11 mouse cellular contexts compared by ENCODE assay signal in the genomic region with DNA sequence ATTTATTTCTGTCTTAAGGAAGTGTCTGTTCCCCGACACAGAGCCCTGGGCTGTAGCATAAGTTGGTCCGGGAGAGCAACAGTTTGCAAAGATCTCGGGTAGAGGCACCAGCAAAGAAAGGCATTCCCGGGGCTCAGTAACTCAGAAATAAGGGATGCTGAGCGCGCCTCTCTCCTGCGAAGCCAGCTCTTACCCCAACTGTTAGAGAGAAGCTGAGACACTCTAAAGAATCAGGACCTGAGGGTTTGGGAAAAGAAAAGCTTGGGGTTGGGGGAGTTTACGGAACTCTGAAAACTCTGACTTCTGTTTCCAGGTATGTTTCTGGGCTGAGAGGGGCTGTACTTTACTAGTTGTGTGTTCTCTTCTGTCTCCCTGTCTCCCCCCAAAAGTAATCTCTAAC. TPM values are rescaled to one million over a fixed set of nuclear protein-coding genes. Genes with fewer than 3 reads are reported as not detected.
A peak's percentile ranks its signal among the peaks of the same experiment; 100 is the strongest.
DNase-seq lines count a peak whose midpoint lies in the region; ATAC-seq and TF ChIP-seq lines count a peak whose summit lies in the region.
"Had no signal": no experiment of that assay in that cellular context is flagged by ENCODE, and none has a peak within 500 bp of the region (broad histone marks: within the 10 kb centered on the region; RNA-seq: fewer than 3 reads in every experiment).

No protein-coding gene starts in this region.

- no peak for TF ChIP-seq EP300 in liver, postnatal 0 days (IDR thresholded peaks at IDR 0.05; ENCODE audit: low read depth)

- H3K4me2 ChIP-seq in heart, embryonic 12.5 days: peak overlapping the region; percentile 48
- H3K4me2 ChIP-seq in heart, embryonic 16.5 days (ENCODE audit: low read depth, low read length): peak overlapping the region; percentile 90; the same call in 1 of the 2 replicates
- H3K4me2 ChIP-seq in liver, postnatal 0 days (ENCODE audit: low read depth, low read length): peak overlapping the region; percentile 65

- TF ChIP-seq CTCF in liver, postnatal 0 days (IDR thresholded peaks at IDR 0.05; ENCODE audit: low read depth): no peak
- no peak for TF ChIP-seq CTCF in thymus, adult 2 months (IDR thresholded peaks at IDR 0.05; ENCODE audit: borderline replicate concordance, control insufficient read depth, extremely low read depth, insufficient read depth, low read length, poor library complexity)

- no peaks in the 10 kb centered on the region for H3K36me3 ChIP-seq in heart, embryonic 12.5 days
- no peaks in the 10 kb centered on the region for H3K36me3 ChIP-seq in heart, embryonic 16.5 days (ENCODE audit: control insufficient read depth, insufficient read depth)
- H3K36me3 ChIP-seq in liver, postnatal 0 days (replicated peaks; ENCODE audit: insufficient read depth, low read length): 0 out of 2 replicates have a peak, but pooled peaks cover 5% of the 10 kb centered on the region
- no peaks in the 10 kb centered on the region for H3K36me3 ChIP-seq in thymus, adult 2 months (ENCODE audit: control insufficient read depth, insufficient read depth, low read length)

- DNase-seq in heart, postnatal 4 days: no peak
- DNase-seq in Muller cell, postnatal 12 days (ENCODE audit: inconsistent ontology term): peak; percentile 10
- DNase-seq in liver, postnatal 0 days: no peak
- no peak for DNase-seq in layer of hippocampus, adult 9-11 months
- DNase-seq in thymus, adult 2 months: no peak
- no peak for DNase-seq in layer of hippocampus, adult 9-10 months (ENCODE audit: low spot score)
- DNase-seq: gastrocnemius, postnatal 10 days; lung, postnatal 4 days had no signal

- H3K27me3 ChIP-seq in heart, embryonic 12.5 days (replicated peaks): peaks cover 56% of the 10 kb centered on the region
- peaks cover 59% of the 10 kb centered on the region for H3K27me3 ChIP-seq in heart, embryonic 16.5 days (ENCODE audit: control insufficient read depth, insufficient read depth, low read length)
- H3K27me3 ChIP-seq in liver, postnatal 0 days (ENCODE audit: insufficient read depth, low read length): peaks cover 57% of the 10 kb centered on the region
- H3K27me3 ChIP-seq in thymus, adult 2 months (ENCODE audit: control insufficient read depth, insufficient read depth, low read length): peaks cover 30% of the 10 kb centered on the region

- H3K4me1 ChIP-seq in heart, embryonic 12.5 days (replicated peaks): peaks cover 37% of the 10 kb centered on the region
- peaks cover 20% of the 10 kb centered on the region for H3K4me1 ChIP-seq in heart, embryonic 16.5 days (ENCODE audit: control insufficient read depth, insufficient read depth, low read length)
- H3K4me1 ChIP-seq in liver, postnatal 0 days (ENCODE audit: insufficient read depth): peaks cover 3% of the 10 kb centered on the region; the same call in 1 of the 2 replicates
- H3K4me1 ChIP-seq in thymus, adult 2 months (replicated peaks; ENCODE audit: control insufficient read depth, insufficient read depth, low read length): no peaks in the 10 kb centered on the region

- no peak for TF ChIP-seq POLR2A in thymus, adult 2 months (IDR thresholded peaks at IDR 0.05; ENCODE audit: control insufficient read depth, extremely low read depth, insufficient read depth, low read length, poor library complexity)

- no peak overlapping the region for H3K27ac ChIP-seq in heart, embryonic 12.5 days (ENCODE audit: poor library complexity, severe bottlenecking)
- no peak overlapping the region for H3K27ac ChIP-seq in heart, embryonic 16.5 days (ENCODE audit: low read length)
- peak overlapping the region; percentile 91 for H3K27ac ChIP-seq in liver, postnatal 0 days (ENCODE audit: low read depth)
- no peak overlapping the region for H3K27ac ChIP-seq in thymus, adult 2 months (ENCODE audit: control insufficient read depth, insufficient read depth, low read length)

- WGBS in heart, embryonic 12.5 days: under 1% methylated on average over 8 of the region's 8 CpGs
- WGBS in heart, embryonic 16.5 days: 4% methylated on average over 8 of the region's 8 CpGs
- WGBS in liver, postnatal 0 days (ENCODE audit: insufficient replicate concordance): 3% methylated on average over 8 of the region's 8 CpGs
- WGBS in thymus, adult 2 months: 13% methylated on average over 8 of the region's 8 CpGs

- H3K9me3 ChIP-seq in heart, embryonic 12.5 days (replicated peaks): 0 out of 2 replicates have a peak, but pooled peaks cover 3% of the 10 kb centered on the region
- H3K9me3 ChIP-seq in heart, embryonic 16.5 days (replicated peaks; ENCODE audit: control insufficient read depth, low read length): no peaks in the 10 kb centered on the region
- H3K9me3 ChIP-seq in liver, postnatal 0 days (ENCODE audit: low read length): no peaks in the 10 kb centered on the region

- ATAC-seq in heart, embryonic 12.5 days (ENCODE audit: insufficient number of reproducible peaks, low FRiP score): no peak
- no peak for ATAC-seq in heart, embryonic 16.5 days (replicated peaks; ENCODE audit: extremely low read depth, insufficient read depth, low FRiP score)
- peak; percentile 26 for ATAC-seq in liver, postnatal 0 days
- ATAC-seq: CD4-positive, CD25-positive, alpha-beta regulatory T cell, adult 4 months had no signal

- peak overlapping the region; percentile 21 for H3K4me3 ChIP-seq in heart, embryonic 12.5 days
- H3K4me3 ChIP-seq in heart, embryonic 16.5 days (ENCODE audit: low read length): peak overlapping the region; percentile 60
- peak overlapping the region; percentile 63 for H3K4me3 ChIP-seq in liver, postnatal 0 days (ENCODE audit: low read depth, low read length)
- H3K4me3 ChIP-seq in thymus, adult 2 months (ENCODE audit: control insufficient read depth, insufficient read depth, low read length): no peak overlapping the region

- H3K9ac ChIP-seq in heart, embryonic 12.5 days: no peak overlapping the region
- H3K9ac ChIP-seq in heart, embryonic 16.5 days (ENCODE audit: low read length): no peak overlapping the region
- peak overlapping the region; percentile 74 for H3K9ac ChIP-seq in liver, postnatal 0 days (replicated peaks)

RNA-seq across cellular contexts. Expression of gene Nr5a2, which starts 13.8 kb away (rescaled TPM):
- polyA plus RNA-seq in heart, embryonic 12.5 days (2016; fragmentation: Nextera tagmentation; extraction: Ambion mirVana): 0.04 and 0.12 TPM in 2 replicates
- total RNA-seq in heart, postnatal 4 days (2021): 1 to 10 TPM; 2.4 to 3.0 TPM
- 0.50 and 0.65 TPM in 2 replicates for polyA plus RNA-seq in heart, embryonic 16.5 days (2015; fragmentation: Nextera tagmentation; extraction: Ambion mirVana)
- polyA plus RNA-seq in liver, postnatal 0 days (2015; fragmentation: Nextera tagmentation; extraction: Ambion mirVana): 3.1 and 3.2 TPM in 2 replicates
- 0.19 and 0.22 TPM in 2 replicates for polyA plus RNA-seq in thymus, adult 2 months (2012; rRNA removed)
